Mouse (Mus musculus): ENCODE results near the gene F2rl1.
"Not testable (repeated sequence)": the region's sequence is repeated elsewhere in the genome, so short reads cannot be mapped to it uniquely, and the experiment has no call there.

The F2rl1 gene

DNA sequence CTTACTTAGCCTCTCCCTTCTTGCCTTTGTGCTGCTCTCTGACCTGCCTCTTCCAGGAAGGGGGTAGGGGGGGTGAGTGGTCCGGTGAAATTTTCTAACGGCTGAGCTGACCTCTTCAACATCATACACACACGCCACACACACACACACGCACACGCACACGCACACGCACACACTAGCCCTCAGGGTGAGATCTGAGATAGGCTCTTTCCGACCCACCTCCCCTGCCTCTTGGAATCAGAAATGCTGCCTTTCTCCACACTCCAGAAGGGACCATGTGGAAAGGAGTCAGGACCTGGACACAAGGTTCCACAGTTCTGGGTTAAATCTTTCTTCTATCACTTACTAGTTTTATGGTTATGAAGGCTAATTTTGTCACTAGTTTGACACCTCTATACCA, 8.6 kb upstream of the F2rl1 start:
- DNase-seq (ENCODE audit: low spot score), result no peak

DNA sequence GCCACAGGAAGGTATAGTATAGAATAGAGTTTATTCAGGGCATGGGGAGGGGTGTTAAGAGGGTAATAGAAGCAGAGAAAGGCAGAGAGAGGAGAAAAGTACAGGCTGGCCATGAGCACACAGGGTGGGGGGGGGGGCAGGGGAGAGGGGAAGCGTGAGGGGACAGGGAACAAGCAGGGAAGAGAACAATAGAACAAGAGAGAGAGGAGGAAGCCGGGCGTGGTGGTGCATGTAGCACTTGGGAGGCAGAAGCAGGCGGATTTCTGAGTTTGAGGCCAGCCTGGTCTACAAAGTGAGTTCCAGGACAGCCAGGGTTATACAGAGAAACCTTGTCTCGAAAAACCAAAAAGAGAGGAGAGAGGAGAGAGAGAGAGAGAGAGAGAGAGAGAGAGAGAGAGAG, 8.1 kb upstream of the F2rl1 start:
- DNase-seq (ENCODE audit: low spot score), result not testable (repeated sequence)

DNA sequence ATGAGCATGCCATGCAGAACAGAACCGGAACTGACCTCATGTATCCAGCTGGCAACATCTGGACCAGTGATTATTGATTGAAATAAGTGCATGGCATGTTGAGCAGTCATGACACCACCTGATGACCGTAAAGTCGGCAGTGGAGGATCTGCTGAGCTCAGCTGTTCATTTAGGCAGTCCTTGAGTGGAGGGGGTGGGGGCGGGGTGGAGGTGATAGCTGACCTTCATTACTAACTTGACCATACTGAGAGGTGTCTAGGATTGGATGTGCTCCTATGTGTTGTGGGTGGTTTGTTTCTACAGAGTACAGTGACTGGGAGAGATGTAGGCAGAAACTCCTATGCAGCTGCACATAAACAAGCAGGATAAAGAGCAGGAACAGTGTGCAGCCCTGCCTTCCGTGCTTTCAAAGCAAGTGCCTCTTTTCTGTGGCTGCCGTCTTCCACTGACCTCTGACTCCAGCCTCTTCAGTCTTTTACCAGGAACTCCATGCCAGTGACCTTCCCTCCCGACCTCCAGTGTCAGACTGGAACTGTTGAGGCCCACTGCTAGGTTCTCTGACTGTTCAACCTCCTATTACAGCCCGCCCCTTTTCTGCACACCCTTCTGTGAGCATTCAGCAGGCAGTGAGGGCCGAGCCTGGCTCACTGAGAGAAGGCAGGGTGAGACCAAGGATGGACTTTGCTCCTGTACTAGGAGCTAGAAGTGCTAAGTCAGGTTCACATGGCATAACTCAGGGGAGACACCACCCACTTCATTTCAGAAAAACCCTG, 6.4 kb upstream of the F2rl1 start:
- DNase-seq (ENCODE audit: low spot score), result no peak

DNA sequence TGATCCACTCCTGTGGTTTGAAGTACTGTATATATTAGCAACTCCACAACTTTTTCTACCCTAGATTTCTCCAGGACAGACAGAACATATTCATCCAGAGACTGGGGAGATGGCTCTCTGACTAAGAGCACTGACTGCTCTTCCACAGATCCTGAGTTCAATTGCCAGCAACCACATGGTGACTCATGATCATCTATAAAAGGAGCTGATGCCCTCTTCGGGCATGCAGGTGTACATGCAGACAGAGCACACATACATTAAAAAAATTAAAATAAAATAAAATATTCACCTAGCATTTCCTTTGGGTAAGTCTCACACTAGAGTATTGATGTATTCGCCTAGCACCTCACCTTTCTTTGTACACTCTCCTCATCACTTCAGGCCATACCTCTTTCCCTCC, 4.2 kb upstream of the F2rl1 start:
- DNase-seq (ENCODE audit: low spot score), result no peak

DNA sequence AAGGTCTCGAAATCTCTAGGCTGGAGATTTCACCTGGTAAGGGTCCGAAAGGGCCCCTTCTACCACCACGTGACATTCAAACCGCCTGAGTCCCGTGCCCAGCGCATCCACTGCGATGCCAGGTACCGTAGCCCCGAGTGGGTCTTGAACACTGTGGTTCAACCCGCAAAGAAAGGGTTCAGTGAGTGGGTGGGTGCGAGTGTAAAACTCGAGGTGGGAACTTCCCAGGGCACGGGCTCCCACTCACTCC, 678 bp downstream of the F2rl1 start:
- no peak for DNase-seq (ENCODE audit: low spot score)

DNA sequence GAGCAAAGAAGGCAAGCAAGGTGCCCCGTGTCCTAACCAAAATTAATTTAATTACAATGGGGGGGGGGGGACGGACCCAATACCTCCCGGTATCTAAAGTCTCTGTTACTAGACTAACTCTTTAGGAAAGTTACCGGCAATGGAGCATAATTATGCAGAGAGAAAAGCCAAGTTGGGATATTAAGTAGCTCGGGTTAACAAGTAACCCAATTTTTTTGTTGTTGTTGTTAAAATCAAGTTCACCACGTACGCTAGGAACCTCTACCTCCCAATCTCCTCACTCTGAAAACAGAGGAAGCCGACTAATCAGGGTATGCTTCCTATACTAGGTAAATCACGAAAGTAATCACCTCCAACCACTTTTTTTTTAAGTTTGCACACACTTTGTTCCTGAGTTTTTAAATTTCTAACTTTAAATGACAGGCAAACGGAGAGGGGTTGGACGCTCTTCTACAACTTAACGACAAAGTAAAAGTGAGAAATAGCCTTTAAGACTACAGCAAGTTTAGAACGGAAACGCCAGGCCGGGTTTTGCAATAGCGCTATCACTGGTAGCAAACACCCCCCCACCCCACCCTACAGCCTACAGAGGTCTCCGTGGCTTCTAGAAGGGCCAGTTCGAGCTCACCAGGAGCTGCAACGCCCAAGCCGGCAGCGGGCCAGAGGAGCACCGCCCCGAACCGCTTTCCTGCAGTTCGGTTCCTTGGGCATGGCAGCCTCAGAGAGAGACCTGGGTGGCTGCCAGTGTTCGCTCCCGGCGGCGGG, 1.2 kb downstream of the F2rl1 start:
- DNase-seq (ENCODE audit: low spot score), result no peak

DNA sequence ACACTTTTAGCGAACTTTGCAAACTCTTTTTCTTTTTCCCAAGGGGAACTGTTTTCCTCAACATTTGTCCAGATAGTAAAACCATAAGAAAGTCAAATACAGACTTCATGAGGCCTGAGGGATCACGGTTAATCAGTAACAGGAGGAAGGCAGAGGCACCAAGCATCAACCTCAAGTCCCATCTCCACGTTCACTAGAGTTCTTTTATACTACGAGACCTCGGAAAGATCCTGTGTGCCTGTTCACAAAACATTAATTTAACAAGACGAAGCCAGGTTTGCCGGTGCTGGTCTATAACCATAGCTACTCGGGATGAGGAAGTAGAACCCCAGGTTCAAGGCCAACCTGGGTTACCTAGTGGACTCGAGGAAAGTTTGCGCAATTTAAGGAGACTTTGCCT, 2.9 kb downstream of the F2rl1 start:
- DNase-seq (ENCODE audit: low spot score), result no peak

DNA sequence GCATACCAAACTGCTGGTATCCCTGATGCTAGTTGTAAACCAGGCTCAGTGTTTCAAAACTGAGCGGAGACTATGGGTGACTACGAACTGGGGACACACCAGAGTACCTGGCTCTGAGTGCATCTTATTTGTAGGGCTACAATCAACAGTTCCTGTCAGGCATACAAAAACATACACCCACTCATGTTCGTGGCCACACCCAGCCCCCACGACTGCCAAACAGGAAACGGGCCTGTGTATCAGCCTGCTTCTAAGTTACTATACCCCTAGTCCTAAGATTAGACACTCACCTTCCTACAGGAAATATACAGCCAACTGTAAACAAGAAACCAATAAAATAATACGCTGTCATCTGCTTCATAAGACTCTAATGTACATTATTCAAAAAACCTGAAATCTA, 4.0 kb downstream of the F2rl1 start:
- no peak for DNase-seq (ENCODE audit: low spot score)

DNA sequence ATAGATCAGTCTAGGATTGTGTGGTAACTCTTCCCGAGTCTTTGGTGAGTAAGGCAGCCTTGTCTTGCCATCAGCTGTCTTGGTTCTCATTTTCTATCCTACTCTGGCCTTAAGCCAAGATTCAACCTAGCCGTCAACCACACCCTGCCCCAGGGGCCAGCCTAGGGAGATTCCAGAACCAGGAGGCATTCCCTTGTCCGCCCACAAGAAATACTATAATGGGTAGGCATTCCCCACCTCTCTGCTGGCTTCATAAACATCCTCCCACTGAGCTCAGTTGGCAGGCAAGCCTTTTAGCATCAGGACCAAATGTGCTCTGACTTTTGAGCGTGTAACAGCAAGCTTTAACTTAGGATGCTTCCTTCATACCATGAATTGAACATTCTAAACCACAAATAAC, 10.3 kb downstream of the F2rl1 start:
- no peak for DNase-seq (ENCODE audit: low spot score)

DNA sequence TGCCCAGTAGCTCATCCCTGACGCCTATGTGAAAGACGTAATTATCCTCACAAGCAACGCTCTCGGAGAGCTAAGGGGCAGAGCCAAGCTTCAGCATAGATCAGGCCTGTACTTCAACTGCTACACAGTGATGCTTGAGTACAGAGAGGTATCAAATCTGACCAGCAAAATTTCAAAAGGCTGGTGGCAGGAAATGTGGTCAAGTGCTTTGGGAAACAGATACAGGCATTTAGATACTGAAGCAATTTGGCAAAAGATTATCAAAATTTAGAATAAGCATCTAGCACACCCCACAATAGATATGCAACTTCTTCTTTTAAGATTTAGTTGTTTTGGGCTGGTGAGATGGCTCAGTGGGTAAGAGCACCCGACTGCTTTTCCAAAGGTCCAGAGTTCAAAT, 15.0 kb downstream of the F2rl1 start:
- DNase-seq (ENCODE audit: low spot score), result no peak

DNA sequence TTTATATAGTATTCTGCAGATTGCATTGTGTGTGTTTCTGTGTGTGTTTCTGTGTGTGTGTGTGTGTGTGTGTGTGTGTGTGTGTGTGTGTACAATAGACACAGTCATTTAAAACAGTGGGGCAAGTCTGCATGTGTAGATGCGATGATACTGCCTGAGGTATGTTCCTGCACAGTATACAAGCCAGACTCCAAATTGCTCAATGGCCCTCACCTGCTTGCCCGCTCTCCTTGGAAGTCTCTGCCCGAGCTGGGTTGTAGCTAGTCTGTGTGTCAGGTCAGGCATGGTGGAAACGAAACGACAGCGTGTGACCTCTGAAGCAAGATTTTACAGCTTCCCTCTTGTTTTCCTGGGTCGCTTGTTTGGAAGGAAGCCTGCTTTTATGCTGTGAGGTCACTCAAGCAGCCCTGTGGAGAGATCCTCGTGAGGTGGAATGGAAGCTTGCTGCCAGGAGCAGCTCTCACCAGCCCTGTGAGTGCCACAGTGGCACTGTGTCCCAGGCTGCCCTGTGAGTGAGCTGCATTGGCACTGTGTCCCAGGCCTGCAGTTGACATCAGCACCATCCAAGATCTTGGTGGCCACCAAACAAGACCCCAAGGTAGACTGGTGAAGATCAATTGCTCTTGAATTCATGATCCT, 21.6 kb downstream of the F2rl1 start:
- DNase-seq (ENCODE audit: low spot score), result no peak

DNA sequence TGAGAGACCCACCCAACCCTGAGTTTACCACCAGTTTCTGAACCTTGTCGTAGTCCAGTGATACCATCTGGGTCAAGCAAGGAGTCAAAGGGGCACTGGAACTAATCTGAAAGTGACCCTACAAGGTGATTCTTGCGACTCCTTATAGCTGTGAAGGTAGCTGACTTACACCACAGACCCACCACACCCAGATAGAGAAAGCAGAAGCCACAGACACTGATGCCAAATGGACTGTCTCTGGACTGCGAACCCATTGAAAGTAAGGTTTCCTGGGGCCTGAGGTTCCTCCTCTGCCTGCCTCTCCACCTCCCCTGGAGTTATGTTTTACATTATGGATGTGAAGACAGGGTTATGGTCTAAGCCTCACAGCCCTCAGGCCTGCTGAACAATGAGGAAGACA, 28.4 kb downstream of the F2rl1 start:
- no peak for DNase-seq (ENCODE audit: low spot score)

DNA sequence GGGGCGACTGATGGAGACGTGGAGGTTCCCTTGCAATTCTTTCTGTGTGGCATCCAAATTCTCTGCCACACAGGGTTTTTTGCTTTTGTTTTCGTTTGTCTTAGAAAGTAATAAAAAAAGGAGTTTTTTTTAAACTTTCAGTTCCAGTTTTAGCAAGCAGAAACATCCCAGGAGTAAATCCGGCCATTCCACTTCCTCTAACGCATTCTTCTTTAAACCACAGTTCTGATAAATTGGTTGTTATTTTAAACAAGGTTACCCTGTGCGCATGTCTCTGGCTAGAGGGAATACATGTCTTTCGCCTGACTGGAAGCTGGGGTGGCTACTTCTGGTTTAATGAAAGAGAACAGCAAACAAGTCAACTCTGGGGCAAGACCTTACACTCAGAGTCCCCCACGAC, 30.2 kb downstream of the F2rl1 start:
- DNase-seq (ENCODE audit: low spot score), result no peak

DNA sequence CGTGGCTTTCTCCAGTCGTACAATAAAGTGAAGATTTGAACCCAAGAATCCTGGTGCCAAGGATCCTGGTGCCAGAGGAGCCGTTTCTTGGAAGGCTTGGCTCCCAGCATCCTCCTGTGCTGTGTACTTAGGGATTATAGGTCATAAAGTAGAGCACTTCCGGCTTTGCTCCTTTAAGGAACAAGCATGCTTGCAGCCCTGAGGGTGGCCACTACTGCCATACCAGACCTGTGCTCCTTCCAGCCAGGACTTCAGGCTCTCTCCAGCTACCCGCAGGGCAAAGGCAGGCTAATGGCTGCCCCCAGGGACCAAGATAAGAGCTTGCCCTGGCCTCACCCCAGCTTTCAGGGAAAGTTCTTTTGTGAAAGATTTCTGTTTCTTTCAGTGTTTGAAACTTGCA, 31.7 kb downstream of the F2rl1 start:
- no peak for DNase-seq (ENCODE audit: low spot score)

DNA sequence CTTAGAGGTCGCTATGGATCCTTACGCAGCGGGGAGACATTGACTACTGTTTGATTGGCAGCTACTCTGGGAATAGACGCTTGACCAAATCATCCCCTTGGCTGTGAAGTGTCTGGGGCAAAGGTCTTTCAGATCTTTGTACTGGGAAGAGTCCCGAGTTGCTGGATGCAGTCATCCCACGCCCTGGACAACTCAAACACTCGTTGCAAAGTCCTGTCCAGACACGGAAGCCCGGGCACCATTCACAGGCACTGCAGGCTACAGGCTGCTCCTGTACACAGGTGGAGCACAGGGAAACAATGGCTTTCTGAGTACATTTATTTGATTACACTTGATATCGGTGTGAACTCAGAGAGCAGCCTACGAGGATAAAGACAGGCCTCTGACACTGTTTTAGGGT, 33.7 kb downstream of the F2rl1 start:
- DNase-seq (ENCODE audit: low spot score), result no peak

DNA sequence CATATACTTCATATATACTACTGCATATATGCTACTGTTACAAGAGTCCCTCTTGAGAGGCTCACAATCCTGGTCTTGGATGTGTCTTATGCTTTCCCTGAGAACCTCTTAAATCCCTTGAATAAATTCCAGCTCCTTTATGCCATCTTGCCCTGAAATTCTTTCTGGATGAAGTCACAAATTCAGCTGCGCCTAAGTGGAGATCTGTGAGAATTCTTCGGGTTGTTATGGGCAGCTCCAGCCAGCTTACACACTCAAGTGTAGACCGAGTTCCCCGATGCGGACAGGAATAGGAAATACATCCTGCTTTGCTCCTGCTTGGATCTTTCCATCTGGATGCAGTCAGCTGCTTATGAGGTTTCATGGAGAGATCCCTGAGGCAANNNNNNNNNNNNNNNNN, 40.4 kb downstream of the F2rl1 start:
- no peak for DNase-seq (ENCODE audit: low spot score)

DNA sequence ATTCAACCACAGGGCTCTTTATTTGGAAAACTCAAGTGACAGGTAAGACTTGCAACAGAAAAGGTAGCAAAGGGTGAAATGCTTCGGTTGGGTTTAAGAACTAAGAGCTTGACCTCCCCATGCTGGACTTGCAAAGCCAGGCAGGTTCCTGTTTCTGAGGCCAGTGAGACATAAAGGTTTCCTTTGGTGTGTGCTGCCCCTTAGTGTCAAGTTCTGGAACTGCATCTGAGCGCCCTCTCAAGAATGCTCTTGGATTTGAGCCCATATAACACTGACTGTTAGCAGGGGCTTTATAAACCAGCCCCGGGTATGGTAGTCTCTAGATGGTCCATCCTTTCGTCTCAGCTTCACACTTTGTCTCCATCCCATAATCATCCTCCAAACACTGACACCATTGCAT, 43.6 kb downstream of the F2rl1 start:
- DNase-seq (ENCODE audit: low spot score), result peak; percentile 1

DNA sequence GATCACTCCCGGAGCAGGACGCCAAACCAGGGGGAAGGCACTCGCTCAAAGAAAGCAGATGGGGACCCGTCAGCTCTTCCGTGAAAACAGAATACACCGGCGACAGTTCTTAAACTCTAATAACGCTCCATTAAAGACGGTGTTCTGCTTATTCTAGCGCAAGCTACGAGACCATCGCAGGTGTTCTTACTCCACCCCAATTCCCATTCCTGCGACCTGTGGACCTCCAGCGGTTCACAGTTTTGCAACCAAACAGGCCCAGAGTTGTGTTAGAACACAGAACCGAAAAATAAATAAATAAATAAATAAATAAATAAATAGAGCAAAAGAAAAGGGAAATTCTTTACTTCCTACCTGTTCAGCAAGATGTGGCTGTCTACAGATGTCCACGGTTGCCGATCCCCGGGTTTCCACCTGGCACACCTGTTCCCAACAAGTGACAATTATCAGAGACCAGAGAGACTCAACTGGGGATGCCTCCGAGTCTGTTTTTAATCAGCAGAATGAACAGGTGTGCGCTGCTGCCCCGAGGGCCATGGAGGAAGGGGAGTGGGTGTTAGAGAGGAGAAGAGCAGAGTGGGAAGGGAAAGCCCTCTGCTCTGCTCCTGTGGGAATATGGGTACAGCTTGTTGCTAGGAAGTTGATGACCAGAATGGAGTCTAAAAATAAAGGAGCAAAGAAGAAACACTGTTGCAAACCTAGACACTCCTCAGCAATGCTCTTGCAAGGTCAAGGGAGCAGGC, 46.2 kb downstream of the F2rl1 start, which contains the start of gene S100z:
TSS of gene S100z (minus strand) at position 51 of the 743 bp plus-strand sequence.
- no peak for DNase-seq (ENCODE audit: low spot score)

DNA sequence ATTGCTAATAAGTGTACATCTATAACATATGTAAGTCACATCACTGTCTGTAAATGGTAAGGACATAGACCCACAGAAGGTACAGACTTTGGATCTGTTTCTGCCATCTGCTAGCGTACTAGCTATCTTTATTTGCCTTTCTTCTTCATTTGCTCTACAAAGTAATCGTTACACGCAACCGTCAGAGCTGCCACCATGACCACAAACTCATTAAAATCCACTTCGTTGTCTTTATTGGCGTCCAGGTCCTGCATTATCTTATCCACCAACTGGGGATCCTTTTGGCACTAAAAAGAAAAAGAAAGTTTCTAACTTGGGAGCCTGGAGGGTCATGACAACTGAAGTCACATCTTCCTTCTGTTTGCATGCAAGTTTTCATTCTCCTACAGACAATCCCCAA, 47.9 kb downstream of the F2rl1 start:
- no peak for DNase-seq (ENCODE audit: low spot score)

DNA sequence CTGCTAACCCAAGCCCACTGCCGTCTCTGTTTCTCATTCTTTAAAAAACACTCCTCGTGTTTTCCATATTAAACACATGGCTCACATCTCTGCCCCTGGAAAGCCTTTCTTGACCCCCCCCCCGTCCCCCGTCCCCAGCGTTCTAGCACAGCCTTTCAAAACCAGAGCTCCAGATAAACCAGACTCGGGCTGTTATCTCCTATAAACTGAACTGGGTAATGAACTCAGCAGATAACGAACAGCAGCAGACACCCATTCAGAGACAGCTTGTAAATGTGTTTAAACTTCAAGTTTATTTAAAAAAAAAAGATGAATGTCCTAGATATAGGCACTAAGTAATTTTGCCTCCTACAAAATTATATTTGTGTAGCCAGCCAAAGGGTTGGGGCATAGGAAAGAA, 49.9 kb downstream of the F2rl1 start:
- DNase-seq (ENCODE audit: low spot score), result no peak

DNA sequence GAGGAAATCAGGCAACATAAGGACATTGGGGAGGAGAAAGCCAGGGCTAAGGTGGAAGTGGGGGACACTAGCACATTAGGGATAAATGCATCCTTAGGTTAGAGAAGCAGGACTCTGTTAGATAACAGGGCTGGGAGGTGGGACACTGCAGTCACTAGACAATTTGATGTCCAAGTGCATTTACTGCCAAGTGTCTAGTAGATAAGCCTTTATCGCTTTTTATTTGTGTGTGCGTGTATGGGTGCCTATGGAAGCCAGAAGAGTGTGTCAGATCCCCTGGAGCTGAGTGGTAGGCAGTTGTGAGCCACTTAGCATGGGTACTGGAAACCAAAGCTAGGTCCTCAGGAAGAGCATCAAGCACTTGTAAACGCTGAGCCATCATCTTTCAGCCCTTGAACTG, 50.7 kb downstream of the F2rl1 start:
- no peak for DNase-seq (ENCODE audit: low spot score)

DNA sequence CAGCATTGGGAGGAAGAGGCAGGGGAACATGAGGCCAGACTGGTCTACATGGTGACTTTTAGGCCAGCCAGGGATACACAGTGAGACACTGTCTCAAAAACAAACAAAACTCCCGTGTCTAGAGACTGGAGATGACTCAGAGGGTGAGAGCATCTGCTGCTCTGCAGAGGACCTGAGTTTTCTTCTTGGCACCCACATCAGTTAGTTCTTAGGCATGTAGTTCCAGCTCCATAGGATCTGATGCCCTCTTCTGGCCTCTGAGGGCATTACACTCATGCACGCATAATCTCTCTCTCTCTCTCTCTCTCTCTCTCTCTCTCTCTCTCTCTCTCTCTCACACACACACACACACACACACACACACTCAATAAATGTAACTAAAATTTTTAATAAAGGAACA, 54.1 kb downstream of the F2rl1 start:
- DNase-seq (ENCODE audit: low spot score), result no peak

Measured in spleen, adult 12 weeks (tissue).